Mouse (Mus musculus) E14TG2a.4 (cell line): ENCODE data around the gene Cst9.

Experiments used
- CTCF ChIP-seq: conservative IDR thresholded peaks from 2 replicates; pipeline ENCODE4 v1.5.1; 2014; ENCODE audit warnings: low read length
- NANOG ChIP-seq: IDR thresholded peaks from 2 replicates; pipeline ENCODE4 v1.6.1; 2014; ENCODE audit warnings: borderline replicate concordance, low read length, mixed read lengths
- POU5F1 ChIP-seq: IDR thresholded peaks from 2 replicates; pipeline ENCODE4 v1.6.1; 2014; ENCODE audit warnings: low read length, borderline replicate concordance

GRCm38 (mm10) chr2:148860993-148861392 lies 26.0 kb downstream of the Cst9 start:
- no peak for TF ChIP-seq CTCF
- TF ChIP-seq NANOG: no peak
- no peak for TF ChIP-seq POU5F1
